Mouse (Mus musculus): ENCODE data around the gene Tbl2. TPM values are rescaled to one million over a fixed set of nuclear protein-coding genes. Genes with fewer than 3 reads are reported as not detected.

The Tbl2 gene
- 17.6 and 18.5 TPM in 2 replicates for polyA plus RNA-seq (2012; rRNA removed)

- H3K4me3 ChIP-seq (replicated peaks; ENCODE audit: insufficient read depth, low read depth, low read length) = peak within 1 kb of the TSS; percentile 77
- H3K4me1 ChIP-seq (ENCODE audit: control insufficient read depth, insufficient read depth, low read length) = no peaks in the 10 kb centered on the region
- under 1% methylated on average over 63 of the region's 63 CpGs for WGBS
- DNase-seq = peak; percentile 98 to 99
- TF ChIP-seq POLR2A (IDR thresholded peaks at IDR 0.05; ENCODE audit: borderline replicate concordance, insufficient read depth, low read length) = peak; percentile 87
- no peak for TF ChIP-seq CTCF (IDR thresholded peaks at IDR 0.05; ENCODE audit: borderline replicate concordance, insufficient read depth, low read depth, low read length)
- H3K27me3 ChIP-seq (ENCODE audit: control insufficient read depth, insufficient read depth, low read length) = no peaks in the 10 kb centered on the region
- H3K27ac ChIP-seq (ENCODE audit: insufficient read depth, low read length) = peak within 1 kb of the TSS; percentile 43
These were observed at the start of gene Tbl2 for GRCm38 (mm10) chr5:135149053-135149819. Tbl2 (plus strand) TSS chr5:135149657.

DNA sequence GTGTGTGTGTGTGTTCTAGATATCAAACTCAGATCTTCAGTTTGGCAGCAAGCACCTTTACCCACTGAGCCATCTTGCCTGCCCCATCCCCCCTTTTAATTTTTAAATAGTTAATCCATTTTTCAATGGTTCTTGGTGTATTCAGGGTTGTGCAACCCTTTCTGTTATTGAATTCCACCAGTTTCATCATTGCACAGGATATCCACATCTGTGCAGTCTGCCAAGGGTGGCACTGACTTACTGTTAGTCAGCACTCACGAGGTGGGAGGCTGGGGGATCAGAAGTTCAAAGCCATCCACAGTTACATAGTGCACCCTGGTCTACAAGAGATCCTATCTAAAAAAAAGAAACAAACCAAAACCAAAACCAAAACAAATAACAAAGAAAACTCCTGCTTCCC lies 48.5 kb upstream of the Tbl2 start:
- no peak for DNase-seq
- Histone ChIP-seq H3K4me1 (ENCODE audit: control insufficient read depth, insufficient read depth, low read length) (no peaks in the 10 kb centered on the region), H3K27me3 (ENCODE audit: control insufficient read depth, insufficient read depth, low read length) (no peaks in the 10 kb centered on the region), H3K4me3 (replicated peaks; ENCODE audit: insufficient read depth, low read depth, low read length) (no peak overlapping the region), H3K27ac (ENCODE audit: insufficient read depth, low read length) (no peak overlapping the region)
- 49% methylated on average over 1 of the region's 1 CpGs for WGBS
- TF ChIP-seq POLR2A (IDR thresholded peaks at IDR 0.05; ENCODE audit: borderline replicate concordance, insufficient read depth, low read length) = no peak
- no peak for TF ChIP-seq CTCF (IDR thresholded peaks at IDR 0.05; ENCODE audit: borderline replicate concordance, insufficient read depth, low read depth, low read length)

GRCm38 (mm10) chr5:135103999-135104660 lies 45.3 kb upstream of the Tbl2 start:
- TF ChIP-seq POLR2A (IDR thresholded peaks at IDR 0.05; ENCODE audit: borderline replicate concordance, insufficient read depth, low read length) (no peak), CTCF (IDR thresholded peaks at IDR 0.05; ENCODE audit: borderline replicate concordance, insufficient read depth, low read depth, low read length) (peak; percentile 32; the same call in 1 of the 2 replicates)
- no peaks in the 10 kb centered on the region for H3K4me1 ChIP-seq (ENCODE audit: control insufficient read depth, insufficient read depth, low read length)
- WGBS = 59% methylated on average over 11 of the region's 11 CpGs
- DNase-seq = no peak
- H3K27me3 ChIP-seq (ENCODE audit: control insufficient read depth, insufficient read depth, low read length) = no peaks in the 10 kb centered on the region
- no peak overlapping the region for H3K27ac ChIP-seq (ENCODE audit: insufficient read depth, low read length)
- H3K4me3 ChIP-seq (replicated peaks; ENCODE audit: insufficient read depth, low read depth, low read length) = no peak overlapping the region

- H3K4me3 ChIP-seq (replicated peaks; ENCODE audit: insufficient read depth, low read depth, low read length) = peak overlapping the region; percentile 37
- peak; percentile 36 to 46 for DNase-seq
- H3K27me3 ChIP-seq (ENCODE audit: control insufficient read depth, insufficient read depth, low read length) = no peaks in the 10 kb centered on the region
- TF ChIP-seq POLR2A (IDR thresholded peaks at IDR 0.05; ENCODE audit: borderline replicate concordance, insufficient read depth, low read length) (no peak), CTCF (IDR thresholded peaks at IDR 0.05; ENCODE audit: borderline replicate concordance, insufficient read depth, low read depth, low read length) (no peak)
- WGBS = under 1% methylated on average over 48 of the region's 48 CpGs
- no peak overlapping the region for H3K27ac ChIP-seq (ENCODE audit: insufficient read depth, low read length)
- H3K4me1 ChIP-seq (ENCODE audit: control insufficient read depth, insufficient read depth, low read length) = no peaks in the 10 kb centered on the region
These were observed 42.6 kb upstream of the Tbl2 start for GRCm38 (mm10) chr5:135106758-135107256.

DNA sequence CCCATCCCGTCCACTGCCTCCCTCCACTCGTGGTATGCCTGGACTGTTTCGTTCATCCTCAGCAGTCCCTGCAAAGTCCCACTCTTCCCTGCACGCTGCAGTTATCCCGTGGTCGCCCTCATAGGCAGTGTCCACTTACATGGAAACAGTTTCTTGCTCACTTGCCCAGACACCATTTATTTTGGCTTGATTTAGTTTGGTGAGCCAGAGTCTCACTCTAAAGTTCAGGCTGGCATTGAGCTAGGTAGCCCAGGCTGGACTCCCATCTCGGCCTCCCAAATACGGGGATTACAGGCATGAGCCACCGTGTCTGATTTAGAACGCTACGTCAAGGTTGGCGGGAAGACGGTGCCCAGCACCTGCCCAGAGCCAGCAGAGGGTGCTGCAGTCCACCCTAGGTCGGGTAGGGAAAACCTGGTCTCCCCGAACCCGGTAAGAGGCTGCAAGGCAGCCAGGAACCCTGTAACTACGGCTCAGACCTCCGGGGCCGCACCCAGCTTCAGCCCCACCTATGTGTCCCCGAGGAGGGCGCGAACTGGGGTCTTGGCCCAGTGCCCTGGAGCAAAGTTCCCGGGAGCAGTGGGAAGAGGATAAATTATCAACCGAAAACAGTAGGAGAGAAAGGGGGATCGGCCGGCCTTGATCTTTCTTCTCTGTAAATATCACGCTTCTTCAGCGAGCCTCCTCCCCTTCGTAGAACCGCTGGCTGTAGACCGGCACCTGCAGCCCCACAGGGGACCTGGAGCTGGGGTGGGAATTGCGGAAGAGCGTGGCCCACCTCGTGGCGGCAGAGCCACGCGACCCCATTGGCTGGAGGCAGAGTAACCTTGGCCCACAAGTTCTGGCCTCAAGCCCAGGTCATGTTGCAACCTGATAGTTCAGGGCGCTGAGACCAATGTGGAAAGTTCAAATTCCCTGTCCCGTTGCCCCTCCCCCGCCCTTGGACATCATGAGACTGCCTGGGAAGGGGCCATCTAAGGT lies 41.6 kb upstream of the Tbl2 start:
- Histone ChIP-seq H3K27me3 (ENCODE audit: control insufficient read depth, insufficient read depth, low read length) (no peaks in the 10 kb centered on the region), H3K27ac (ENCODE audit: insufficient read depth, low read length) (no peak overlapping the region), H3K4me1 (ENCODE audit: control insufficient read depth, insufficient read depth, low read length) (no peaks in the 10 kb centered on the region), H3K4me3 (replicated peaks; ENCODE audit: insufficient read depth, low read depth, low read length) (no peak overlapping the region)
- DNase-seq = peak; percentile 48 to 58
- 7% methylated on average over 40 of the region's 40 CpGs for WGBS
- TF ChIP-seq POLR2A (IDR thresholded peaks at IDR 0.05; ENCODE audit: borderline replicate concordance, insufficient read depth, low read length) (no peak), CTCF (IDR thresholded peaks at IDR 0.05; ENCODE audit: borderline replicate concordance, insufficient read depth, low read depth, low read length) (peak; percentile 73)

GRCm38 (mm10) chr5:135109017-135109416 lies 40.4 kb upstream of the Tbl2 start:
- H3K4me1 ChIP-seq (ENCODE audit: control insufficient read depth, insufficient read depth, low read length) = no peaks in the 10 kb centered on the region

GRCm38 (mm10) chr5:135109426-135109825 lies 40.0 kb upstream of the Tbl2 start:
- DNase-seq = no peak
- 88% methylated on average over 3 of the region's 3 CpGs for WGBS
- no peak overlapping the region for H3K27ac ChIP-seq (ENCODE audit: insufficient read depth, low read length)
- TF ChIP-seq POLR2A (IDR thresholded peaks at IDR 0.05; ENCODE audit: borderline replicate concordance, insufficient read depth, low read length) = no peak
- TF ChIP-seq CTCF (IDR thresholded peaks at IDR 0.05; ENCODE audit: borderline replicate concordance, insufficient read depth, low read depth, low read length) = no peak
- H3K4me1 ChIP-seq (ENCODE audit: control insufficient read depth, insufficient read depth, low read length) = no peaks in the 10 kb centered on the region
- H3K27me3 ChIP-seq (ENCODE audit: control insufficient read depth, insufficient read depth, low read length) = no peaks in the 10 kb centered on the region
- H3K4me3 ChIP-seq (replicated peaks; ENCODE audit: insufficient read depth, low read depth, low read length) = no peak overlapping the region

More at GRCm38 (mm10) chr5:135109017-135109416, 40.4 kb upstream of the Tbl2 start:
- DNase-seq = no peak
- Histone ChIP-seq H3K27ac (ENCODE audit: insufficient read depth, low read length) (no peak overlapping the region), H3K27me3 (ENCODE audit: control insufficient read depth, insufficient read depth, low read length) (no peaks in the 10 kb centered on the region), H3K4me3 (replicated peaks; ENCODE audit: insufficient read depth, low read depth, low read length) (no peak overlapping the region)
- WGBS = 60% methylated on average over 6 of the region's 6 CpGs
- TF ChIP-seq POLR2A (IDR thresholded peaks at IDR 0.05; ENCODE audit: borderline replicate concordance, insufficient read depth, low read length) (no peak), CTCF (IDR thresholded peaks at IDR 0.05; ENCODE audit: borderline replicate concordance, insufficient read depth, low read depth, low read length) (no peak)
